Mouse (Mus musculus) spleen, adult 2 months (tissue): ENCODE measurements around the gene Slc10a1.

ENCODE experiments used
- CTCF ChIP-seq: fragments of 200-500 bp; IDR thresholded peaks from 2 replicates; pipeline ENCODE4 v1.5.1; 2011; ENCODE audit warnings: mild to moderate bottlenecking, inconsistent platforms; ENCODE audit not compliant: insufficient read depth, insufficient read length, insufficient replicate concordance; ENCODE audit errors: extremely low read depth
- POLR2A ChIP-seq: fragments of 200-500 bp; IDR thresholded peaks from 2 replicates; pipeline ENCODE4 v1.6.1; 2011; ENCODE audit warnings: low read depth, low read length, inconsistent platforms

- TF ChIP-seq CTCF (no peak), POLR2A (no peak)
These were observed 29.3 kb downstream of the Slc10a1 start for GRCm38 (mm10) chr12:80939165-80939564.
